Mouse (Mus musculus) heart, postnatal 10 days (tissue): ENCODE results near the gene Akt1s1. TPM values are rescaled to one million over a fixed set of nuclear protein-coding genes. Genes with fewer than 3 reads are reported as not detected.
"Not testable (repeated sequence)": the region's sequence is repeated elsewhere in the genome, so short reads cannot be mapped to it uniquely, and the experiment has no call there.

Source experiments
- DNase-seq, 2 experiments: peaks; one replicate each; pipeline ENCODE4 v3.0.0; 2021
- intact Hi-C: fragments of 180-260 bp; cut with DNase I; formaldehyde crosslinking; loops from one replicate; pipeline ENCODE4 v1.15.1; 2025
- total RNA-seq, 2 experiments: library from RNA; stranded (reverse); gene quantifications; 2 replicates each; pipeline ENCODE4 v1.2.3; 2021

Akt1s1 gene
- total RNA-seq, 2 experiments from 2014 or later = 76.8 to 78.4 TPM

DNA sequence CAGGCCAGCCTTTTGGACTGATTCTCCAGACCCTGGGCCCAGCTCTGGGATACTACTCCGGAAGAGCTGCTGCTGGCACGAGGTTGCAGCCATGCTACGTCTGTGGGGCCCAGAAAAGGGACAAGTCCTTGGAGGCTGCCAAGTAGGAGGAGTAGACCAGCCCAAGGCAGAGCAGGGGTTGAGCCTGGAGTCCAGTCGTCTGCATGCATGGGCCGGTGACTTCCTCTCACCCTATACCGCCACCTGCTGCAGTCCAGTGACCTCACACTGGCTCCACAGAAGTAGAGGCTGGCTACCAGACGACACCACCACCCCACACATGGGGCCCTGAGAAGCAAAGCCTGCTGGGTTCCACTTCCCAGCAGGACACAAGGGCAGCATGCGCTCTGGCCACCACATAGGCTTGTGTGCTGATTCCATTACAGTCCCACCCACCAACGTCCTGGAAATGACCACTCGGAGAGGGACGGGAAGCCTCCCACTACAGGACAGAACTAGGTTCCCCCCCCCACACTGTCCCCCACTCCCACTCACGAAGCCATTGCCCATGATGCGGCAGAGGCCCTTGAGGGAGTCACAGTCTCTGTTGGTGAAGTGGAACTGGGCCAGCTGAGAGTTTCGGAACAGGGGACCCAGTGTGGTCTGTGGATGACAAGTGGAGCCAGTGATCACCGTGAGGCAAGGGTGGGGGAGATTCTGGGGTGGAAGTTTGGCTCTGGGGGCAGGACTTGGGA lies 17.7 kb downstream of the Akt1s1 start:
- DNase-seq = peak; percentile 85 to 87
- intact Hi-C loops = no loop called here

DNA sequence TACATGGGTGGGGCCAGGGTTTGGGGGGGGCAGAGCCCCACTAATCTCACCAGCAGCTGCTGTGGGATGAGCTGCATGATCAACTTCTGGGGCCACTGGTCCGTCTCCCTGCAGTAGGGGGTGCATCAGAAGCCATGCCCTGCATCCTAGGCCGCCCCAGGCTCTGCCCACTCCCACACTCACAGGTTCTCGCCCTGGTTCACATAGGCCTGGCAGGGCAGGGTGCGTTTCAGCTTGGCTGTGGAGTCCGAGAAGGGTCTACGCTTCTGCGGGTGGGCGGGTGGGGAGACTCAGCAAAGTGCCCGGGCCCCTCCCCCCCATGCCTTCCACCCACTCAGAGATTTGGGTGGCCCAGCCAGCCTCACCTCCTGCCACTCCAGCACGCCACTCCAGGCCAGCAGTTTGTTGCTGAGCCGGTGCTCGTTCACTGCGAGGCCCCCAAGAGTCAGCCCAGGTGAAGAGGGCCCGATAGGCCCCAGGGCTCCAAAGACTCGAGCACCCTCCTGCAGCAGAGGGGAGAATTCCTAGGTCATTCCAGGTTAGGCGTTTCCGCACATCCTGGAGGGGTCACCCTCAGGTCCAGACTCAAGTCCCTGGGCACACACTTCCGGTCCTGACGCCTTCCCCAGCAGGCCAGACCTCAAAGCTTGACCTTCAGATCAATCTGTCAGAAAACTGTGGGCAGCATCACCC lies 18.4 kb downstream of the Akt1s1 start:
- intact Hi-C loops = no loop called here
- no peak for DNase-seq

DNA sequence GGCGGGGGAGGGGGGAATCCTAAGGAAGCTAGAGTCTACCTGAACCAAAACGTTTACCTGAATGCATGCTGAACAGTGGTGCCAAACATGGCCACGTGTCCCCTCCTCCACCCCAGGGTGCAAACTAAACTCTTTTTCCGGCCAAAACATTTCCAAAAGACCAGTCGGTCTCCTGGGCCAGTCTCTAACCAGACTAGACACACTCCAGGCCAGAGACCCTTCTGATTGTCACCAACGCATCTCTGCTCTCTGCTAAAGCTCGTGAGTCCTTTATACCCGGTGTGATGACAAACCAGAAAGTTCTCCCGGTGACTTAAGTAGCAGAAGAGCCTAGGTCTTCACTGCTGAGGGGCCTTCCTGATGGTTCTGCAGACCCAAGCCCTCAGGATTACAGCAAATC lies 19.0 kb downstream of the Akt1s1 start:
- intact Hi-C loops = no loop called here
- no peak for DNase-seq

DNA sequence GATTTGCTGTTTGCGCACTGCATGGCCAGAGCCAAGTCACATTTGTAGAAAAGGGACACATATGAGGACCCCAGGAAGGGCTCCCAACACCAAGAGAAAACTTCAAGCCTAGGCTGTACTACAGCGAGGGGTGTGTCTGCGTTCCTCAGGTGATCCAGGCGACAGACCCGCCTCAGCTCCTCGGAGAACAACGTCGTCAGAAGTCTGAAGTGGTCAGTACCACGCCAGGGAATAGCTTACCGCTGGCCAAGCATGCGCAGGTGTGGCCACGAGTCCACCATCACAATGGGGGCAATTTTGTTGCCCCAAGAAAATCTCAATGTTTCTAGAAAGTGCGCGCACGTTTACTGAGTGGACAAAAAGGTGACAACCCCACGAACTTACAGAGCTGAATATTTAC lies 19.7 kb downstream of the Akt1s1 start:
- DNase-seq = peak in 1 of 2 experiments; percentile 52

DNA sequence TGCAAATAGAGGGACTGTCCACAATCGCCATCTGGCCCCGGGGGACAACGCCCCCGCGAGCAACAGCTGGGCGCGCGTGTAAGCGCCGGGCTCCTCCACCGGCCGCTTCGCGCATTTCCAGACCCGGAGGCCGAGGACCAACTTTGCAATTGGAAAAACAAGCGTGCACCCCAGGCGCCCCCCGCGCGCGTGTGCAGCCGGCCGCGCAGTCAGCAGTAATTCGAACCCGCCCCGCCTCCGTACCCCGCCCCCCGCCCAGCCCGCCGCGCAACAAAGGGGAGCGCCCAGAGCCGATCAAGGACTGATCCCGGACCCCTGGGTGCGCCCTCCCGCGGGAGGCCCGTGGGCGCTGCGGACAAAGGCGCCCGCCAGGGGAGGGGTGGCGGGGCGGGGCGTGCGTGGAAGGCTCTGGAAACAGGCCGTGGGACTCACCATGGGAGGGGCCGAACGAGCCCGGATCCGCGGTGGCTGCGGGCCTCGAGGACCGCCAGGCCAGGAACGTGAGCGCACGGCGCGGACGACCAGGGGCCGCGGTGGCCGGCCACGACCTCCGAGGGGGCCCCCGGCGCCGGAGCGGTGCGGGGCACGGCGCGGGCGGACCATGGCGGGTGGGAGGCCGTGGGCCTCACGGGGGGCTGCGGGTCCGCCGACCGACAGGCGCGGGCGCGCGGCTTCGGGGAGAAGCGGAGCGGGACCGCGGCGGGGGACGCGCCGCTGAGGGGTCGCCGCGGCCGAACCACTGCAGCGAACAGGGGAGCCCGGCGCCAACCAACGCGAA lies 20.3 kb downstream of the Akt1s1 start:
- DNase-seq = peak; percentile 78 to 79
- intact Hi-C loops = no loop called here

More for the DNA sequence above, 19.7 kb downstream of the Akt1s1 start:
- intact Hi-C loops = no loop called here

DNA sequence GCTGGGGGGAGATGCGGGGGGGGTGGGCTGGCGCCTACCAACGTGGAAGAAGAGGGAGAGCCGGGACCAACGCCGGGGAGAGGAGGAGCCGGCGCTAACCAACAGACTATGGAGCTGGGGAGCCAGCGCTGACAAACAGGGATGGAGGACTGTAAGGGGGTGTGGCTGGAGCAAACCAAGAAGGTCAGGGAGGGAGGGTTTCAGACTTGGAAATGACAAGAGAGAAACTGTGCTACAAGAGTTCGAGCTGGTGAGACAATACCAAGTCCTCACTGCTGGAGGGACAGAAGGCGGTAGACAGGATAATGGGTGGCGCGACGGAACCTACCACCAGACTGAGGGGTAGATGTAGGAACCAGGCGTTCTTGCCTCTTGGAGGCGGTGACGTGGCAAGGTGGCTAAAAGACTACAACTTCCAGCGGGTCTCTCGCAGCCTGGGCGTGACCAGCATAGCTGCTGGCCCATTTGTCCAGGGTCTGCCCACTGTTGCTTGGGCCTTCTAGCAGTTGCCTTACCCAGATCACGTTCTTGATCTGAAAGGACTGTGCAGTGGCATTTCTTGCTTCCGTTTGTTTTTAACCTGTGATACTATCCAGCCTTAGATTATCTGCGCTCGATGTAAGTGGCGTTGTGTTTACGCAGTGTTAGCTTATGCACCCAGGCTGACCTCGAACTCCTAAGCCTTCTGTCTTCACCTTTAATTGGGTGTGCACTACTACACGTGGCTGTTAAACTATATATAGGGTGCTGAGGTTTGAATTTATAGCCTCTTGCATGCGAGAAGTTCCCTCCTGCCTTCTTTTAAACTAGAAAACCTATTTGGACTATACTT lies 21.1 kb downstream of the Akt1s1 start, which contains the start of gene Ptov1:
TSS of gene Ptov1 (minus strand) at position 92 of the 832 bp plus-strand sequence.
- DNase-seq = peak; percentile 94
- intact Hi-C loops = no loop called here

DNA sequence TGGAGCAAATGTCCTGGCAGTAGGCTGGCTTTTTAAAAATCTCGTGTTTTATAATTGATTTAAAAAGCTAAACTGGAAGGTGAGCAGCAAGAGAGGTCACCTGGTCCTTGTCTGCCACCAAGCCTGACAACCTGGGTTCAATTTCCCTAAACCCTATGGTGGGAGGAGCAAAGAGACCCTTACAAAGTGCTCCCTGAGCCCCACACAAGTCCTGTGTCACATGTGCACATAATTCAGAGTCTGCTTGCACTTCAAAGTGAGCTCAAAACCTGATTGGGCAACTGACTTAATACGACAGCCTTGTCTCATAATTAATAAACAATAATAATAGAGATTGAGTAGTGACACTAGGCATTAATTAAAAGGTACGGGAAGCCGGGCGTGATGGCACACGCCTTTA lies 21.8 kb downstream of the Akt1s1 start:
- no peak for DNase-seq
- intact Hi-C loops = no loop called here

DNA sequence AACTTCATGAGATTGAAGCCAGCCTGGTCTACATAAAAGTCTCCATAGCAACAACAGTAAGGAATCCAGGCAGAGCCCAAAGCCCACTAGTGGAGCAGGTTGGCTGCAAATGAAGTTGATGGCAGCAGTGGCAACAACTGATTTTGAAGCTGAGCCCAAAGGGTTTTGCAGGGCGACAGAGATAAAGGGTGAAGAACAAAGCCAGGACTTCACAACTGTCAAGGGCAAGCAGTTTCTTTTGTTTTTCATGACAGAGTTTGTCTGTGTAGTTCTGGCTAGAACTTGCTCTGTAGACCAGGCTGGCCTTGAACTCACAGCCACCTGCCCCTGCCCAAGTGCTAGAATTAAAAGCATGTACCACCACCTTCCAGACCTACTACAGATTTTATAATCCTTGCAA lies 22.4 kb downstream of the Akt1s1 start:
- intact Hi-C loops = no loop called here
- no peak for DNase-seq

DNA sequence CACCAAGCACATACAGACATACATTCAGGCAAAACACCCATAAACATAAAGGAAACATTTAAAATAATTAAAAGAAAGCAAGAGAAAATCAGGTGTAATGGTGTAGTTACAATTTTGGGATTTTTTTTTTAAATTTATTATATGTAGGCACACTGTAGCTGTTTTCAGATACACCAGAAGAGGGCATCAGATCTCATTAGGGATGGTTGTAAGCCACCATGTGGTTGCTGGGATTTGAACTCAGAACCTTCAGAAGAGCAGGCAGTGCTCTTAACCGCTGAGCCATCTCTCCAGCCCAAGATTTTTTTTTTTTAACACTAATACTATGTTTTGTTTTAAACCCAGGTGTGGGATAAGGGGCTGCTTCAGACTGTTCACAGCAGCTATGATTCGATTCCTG lies 23.0 kb downstream of the Akt1s1 start:
- intact Hi-C loops = loop anchor here (2.0 kb wide), 1 partner anchor 19 kb away; no protein-coding TSS in a partner anchor

DNA sequence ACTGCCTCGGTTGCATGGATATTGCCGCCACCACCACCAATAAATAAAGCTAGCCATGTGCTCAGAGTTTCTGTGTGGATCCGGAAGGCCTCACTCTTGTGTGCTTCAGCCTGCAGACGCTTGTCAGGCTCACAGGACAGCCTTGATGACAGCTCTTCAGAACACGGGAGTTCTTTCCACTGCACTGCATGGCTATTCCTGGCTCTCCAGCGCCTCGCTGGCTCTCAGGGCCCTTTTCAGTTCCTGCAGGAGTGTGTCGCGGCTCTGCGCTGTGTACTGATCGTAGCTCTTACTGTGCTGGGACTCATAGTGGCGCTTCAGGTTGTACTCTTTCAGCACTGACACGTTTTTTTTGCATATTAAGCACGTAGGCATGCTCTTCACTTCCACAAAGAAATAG lies 29.0 kb downstream of the Akt1s1 start:
- peak in 1 of 2 experiments; percentile 59 for DNase-seq
- intact Hi-C loops = no loop called here

More for the DNA sequence above, 23.0 kb downstream of the Akt1s1 start:
- DNase-seq = not testable (repeated sequence)

DNA sequence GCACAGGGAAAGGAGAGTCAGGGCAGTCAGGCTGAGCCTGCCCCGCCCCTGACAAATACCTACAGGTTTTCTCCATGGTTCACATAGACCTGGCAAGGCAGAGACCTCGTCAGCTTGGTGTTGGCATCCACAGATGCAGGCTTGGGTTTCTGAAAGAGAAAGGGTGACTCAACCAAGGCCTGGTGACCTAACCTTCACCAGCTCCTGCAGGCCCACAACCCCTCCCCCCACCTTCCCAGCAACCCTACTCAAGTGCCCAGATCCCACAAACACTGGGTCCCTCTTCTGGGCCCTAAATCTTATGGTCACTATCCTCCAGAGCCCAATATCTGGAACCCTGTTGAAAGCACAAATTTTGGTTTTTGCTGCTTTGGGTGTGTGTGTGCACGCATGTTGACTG lies 34.2 kb downstream of the Akt1s1 start:
- DNase-seq = no peak
- intact Hi-C loops = no loop called here

DNA sequence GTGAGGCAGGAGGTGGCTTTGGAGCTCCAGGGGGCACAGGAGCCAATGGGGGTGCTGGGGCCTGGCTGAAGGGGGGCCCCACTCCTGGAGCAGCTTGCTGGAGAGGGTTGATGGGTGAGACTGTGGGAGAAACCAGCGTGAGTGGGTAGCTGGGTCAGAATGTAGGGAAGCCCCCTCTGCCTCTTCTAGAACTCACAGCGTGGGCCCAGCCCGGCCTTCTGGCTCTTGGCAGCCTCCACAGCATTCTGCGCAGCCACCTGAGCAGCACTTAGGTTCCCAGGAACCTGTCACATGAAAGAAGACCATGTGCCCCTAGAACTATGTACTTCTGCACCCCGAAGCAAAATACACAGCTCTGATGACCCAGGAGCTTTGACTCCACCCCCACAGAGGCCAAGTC lies 35.8 kb downstream of the Akt1s1 start:
- intact Hi-C loops = no loop called here
- DNase-seq = no peak

DNA sequence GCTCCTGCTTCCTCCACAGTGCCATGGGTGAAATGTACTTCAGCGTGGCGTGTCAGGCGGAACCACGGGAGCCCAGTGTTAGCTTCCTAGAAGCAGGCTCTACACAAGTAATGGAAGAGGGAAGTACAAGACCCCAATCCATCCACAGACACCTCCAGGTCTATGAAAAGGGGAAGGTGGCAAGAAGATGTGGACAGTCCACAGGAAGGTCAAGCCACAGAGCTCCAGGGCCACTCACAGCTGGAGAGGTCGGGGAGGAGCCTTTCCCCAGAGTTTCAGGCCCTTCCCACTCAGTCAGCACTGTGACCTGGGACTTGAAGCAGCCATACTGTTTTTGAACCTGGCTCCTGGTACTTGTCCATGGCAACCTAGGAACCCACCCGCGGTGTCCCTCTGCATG lies 38.2 kb downstream of the Akt1s1 start:
- intact Hi-C loops = no loop called here
- DNase-seq = no peak

DNA sequence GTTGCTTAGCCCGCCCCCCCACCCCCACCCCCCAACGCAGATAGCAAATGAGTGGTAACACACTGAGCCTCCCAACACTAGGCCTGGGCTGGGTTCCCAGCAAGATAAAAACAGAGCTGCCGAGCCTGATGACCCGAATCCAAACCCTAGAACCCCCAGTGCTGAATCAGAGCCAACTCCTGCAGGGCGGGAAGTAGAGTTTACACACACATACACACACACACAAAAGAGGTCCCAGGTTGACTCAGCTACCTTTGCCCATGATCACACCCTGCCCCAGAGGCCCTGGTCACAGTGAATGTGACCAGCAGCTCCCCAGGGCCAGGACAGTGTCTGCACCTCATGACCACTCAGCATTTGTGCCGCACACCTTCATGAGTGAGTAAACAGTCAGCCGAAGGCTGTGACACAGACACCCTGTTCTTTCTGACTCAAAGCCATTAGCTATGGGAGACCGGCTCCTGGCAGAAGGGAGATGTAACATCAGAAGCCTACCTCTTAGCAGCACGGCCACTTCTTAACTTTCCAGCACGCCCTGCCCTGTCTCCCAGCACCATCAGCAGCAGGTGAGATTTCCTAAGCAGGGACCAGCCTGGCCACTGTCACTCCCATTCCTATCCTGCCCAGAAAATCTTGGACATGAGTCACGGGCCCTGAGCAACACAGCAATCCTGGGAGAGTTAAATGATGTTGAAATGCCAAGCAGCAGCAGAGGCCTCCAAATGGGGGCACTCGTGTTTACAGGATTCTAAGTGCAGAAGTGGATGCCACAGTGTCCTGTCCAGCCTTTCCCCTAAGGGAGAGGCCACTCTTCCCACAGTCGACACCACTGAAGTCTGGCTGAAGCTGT lies 39.7 kb downstream of the Akt1s1 start:
- DNase-seq = peak in 1 of 2 experiments; percentile 55
- intact Hi-C loops = no loop called here

DNA sequence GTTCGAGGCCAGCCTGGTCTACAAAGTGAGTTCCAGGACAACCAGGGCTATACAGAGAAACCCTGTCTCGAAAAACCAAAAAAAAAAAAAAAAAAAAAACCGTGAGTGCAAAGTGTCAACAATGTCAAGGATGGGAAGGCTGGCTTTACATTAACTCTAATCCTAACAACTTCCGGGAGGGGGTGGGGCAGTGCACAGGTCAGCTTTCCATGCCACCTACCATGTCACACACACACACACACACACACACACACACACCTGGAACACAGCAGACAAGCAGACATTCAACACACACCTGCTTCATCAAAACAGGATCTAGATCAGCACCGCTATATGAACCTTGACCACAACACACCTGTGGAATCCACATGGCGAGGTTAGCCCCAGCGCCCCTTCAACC lies 41.4 kb downstream of the Akt1s1 start:
- intact Hi-C loops = loop anchor here (2.0 kb wide), 1 partner anchor 17 kb away; no protein-coding TSS in a partner anchor
- DNase-seq = no peak

DNA sequence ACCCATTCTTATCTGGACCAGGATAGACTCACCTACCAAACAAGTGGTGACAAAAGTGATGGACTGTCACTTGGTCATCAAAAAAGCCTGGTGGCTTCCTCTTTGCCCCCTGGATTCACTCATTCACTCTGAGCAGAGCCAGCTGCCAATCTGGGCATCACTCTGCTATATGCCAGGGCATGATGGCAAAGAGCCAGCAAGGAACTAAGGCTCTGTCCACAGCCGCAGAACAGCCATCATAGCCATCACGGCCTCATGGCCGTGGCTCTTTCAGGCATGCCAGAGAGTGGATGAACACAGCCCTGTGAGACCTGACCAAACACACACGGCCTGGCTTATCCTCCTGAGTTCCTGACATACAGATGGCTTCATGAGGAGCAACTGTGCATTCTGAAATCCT lies 41.9 kb downstream of the Akt1s1 start:
- DNase-seq = no peak
- intact Hi-C loops = loop anchor here (2.0 kb wide), 1 partner anchor 18 kb away; no protein-coding TSS in a partner anchor

DNA sequence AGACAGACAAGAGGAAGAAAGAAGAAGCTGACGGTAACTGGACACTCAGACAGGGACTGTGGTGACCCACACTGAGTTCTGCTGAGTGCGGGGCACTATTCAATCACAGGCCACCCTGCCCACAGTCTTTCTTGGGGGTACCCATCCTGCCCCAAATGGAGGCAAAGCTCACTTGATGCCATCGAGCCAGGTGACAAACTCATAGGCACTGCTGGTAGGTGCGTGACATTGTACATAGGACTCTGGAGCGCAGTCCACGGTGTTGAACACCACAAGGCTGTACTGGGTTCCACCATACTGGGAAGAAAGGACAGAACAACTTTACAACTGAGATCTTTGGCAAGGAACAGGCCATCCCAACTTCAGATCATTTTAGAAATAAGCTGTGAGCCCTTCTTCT lies 42.8 kb downstream of the Akt1s1 start:
- DNase-seq = no peak
- intact Hi-C loops = loop anchor here (2.0 kb wide), 1 partner anchor 19 kb away; no protein-coding TSS in a partner anchor

DNA sequence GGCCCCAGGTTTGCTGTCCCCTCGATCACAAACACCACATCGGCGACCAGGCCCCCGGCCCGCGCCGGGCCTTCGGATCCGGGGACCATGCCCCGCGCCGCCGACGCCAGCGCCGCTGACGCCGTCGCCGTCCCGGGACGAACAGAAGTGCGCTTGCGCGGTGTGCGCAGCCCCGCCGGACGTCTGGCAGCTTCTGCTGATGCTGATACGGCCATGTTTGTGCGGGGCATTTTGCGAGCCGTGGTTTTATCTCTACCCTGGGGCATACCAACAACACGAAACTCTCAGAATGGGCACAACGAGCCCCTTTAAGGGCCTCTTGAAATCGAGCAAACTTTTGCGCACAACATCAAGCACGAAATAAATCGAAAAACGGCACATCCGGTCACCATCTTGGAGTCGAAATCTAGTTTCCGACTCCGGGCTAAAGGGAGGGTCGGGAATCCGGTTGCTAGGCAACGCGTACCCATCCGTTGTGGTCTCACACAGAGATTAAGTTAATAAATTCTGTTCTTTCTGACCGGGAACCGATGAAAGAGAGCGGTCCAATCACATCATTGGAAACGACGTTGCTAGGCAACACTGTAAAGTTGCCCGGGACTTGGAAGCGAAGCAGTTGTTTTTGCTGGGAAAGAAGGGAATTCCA lies 43.6 kb downstream of the Akt1s1 start, which contains the start of gene Med25:
TSS of gene Med25 (minus strand) at position 437 of the 646 bp plus-strand sequence.
- intact Hi-C loops = no loop called here
- DNase-seq = peak; percentile 93 to 95

DNA sequence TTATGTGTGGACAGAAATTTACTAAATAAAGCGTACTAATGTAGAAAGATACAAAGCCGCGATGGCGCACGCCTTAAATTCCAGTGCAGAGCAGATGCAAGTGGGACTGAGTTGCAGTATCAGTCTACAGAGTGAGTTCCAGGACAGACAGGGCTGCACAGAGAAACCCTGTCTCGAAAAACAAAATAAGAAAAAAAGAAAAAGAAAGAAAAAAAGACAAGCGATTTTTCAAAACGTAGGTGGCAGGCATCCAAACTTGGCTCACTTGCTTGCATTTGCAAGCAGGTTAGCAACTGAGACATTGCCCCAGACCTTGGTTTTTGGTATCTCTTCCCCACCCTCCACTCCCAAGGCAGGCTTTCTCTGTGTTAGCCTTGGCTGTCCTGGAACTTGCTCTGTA lies 44.4 kb downstream of the Akt1s1 start:
- intact Hi-C loops = no loop called here
- DNase-seq = no peak
